In the genomic region with DNA sequence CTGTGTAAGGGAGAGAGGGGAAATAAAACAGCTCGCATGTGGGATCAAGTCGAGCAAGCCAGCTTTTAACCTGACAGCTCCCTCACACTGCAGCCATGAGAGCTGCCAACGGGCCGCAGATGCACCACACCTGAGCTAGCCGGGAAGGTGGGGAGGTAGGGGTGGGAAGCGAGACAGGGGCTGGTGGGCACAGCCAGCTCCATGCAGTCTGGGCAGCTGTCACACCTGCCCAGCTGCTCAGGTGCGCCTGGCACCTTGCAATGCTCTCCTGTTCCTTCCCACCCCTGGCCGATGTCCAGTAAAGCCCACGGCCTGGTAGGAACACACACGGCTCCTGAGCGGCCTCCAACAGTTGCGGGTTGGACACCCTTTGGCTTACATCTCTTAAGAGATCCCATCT, we compare ENCODE assay signal across 19 mouse cellular contexts. TPM values are rescaled to one million over a fixed set of nuclear protein-coding genes. Genes with fewer than 3 reads are reported as not detected.
"Had no signal": no experiment of that assay in that cellular context is flagged by ENCODE, and none has a peak within 500 bp of the region (broad histone marks: within the 10 kb centered on the region; RNA-seq: fewer than 3 reads in every experiment).

No protein-coding gene starts in this region.

- H3K27me3 ChIP-seq: limb, embryonic 12.5 days; midbrain, embryonic 12.5 days; stomach, embryonic 15.5 days had no signal

- H3K4me2 ChIP-seq: limb, embryonic 12.5 days; midbrain, embryonic 12.5 days; stomach, embryonic 15.5 days had no signal

- DNase-seq: kidney, adult 2 months; kidney, postnatal 25 days; lung, adult 18-20 months; retina, postnatal 1 day; right cerebral cortex, postnatal 14 days; thymus, adult 2 months; thymus, postnatal 25 days had no signal

- H3K4me3 ChIP-seq: left cerebral cortex, adult 2 months; limb, embryonic 12.5 days; midbrain, embryonic 12.5 days; stomach, embryonic 15.5 days had no signal

- H3K9ac ChIP-seq: limb, embryonic 12.5 days; liver, embryonic 14.5 days; midbrain, embryonic 12.5 days; stomach, embryonic 15.5 days had no signal

- H3K36me3 ChIP-seq: limb, embryonic 12.5 days; midbrain, embryonic 12.5 days; stomach, embryonic 15.5 days had no signal

- H3K27ac ChIP-seq: left cerebral cortex, adult 2 months; limb, embryonic 12.5 days; liver, embryonic 14.5 days; midbrain, embryonic 12.5 days; stomach, embryonic 15.5 days had no signal

- H3K9me3 ChIP-seq: limb, embryonic 12.5 days; midbrain, embryonic 12.5 days; stomach, embryonic 15.5 days had no signal

- H3K4me1 ChIP-seq: stomach, embryonic 15.5 days had no signal

RNA-seq across cellular contexts. Expression of a gene that starts 57.5 kb away (rescaled TPM):
- total RNA-seq: layer of hippocampus, postnatal 25 days; left cerebral cortex, adult 2 months; left cerebral cortex, postnatal 25 days; liver, adult 2 months; megakaryocyte-erythroid progenitor cell, adult 5-6 weeks had no signal
- polyA plus RNA-seq: kidney, adult 2 months; kidney, embryonic 16.5 days; limb, embryonic 12.5 days; liver, adult 2 months; liver, embryonic 14.5 days; lung, embryonic 16.5 days; midbrain, embryonic 12.5 days; spleen, adult 2 months; stomach, embryonic 15.5 days; thymus, adult 2 months had no signal
